Mouse (Mus musculus): ENCODE measurements around the gene Prpf19.

Prpf19 gene

DNA sequence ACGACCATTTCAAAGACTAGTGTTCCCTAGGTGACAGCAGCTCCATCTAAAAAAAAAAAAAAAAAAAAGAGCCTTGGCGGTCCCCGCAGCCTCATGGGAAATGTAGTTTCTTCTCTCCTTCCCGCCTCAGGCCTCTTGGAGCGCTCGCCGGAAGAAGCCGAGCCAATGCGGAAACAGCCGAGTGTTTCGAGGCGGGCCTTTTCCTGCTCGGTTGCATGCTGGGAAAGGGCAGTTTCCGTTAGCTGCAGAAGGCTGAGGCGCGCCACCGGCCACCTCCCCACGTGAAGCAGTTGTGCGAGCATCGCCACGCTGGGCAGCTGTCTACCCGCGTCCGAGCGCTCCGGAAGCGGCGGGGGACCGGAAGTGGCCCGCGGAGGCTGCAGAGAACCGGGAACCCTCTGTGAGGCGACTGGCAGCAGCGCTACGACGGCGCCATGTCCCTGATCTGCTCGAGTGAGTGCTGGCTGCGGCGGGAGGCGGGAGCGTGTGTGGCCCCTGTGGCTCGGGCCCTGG, at the start of gene Prpf19:
Gene Prpf19 (plus strand): TSS at position 216 of the 513 bp plus-strand sequence.
- peak; percentile 96 for DNase-seq (ENCODE audit: low spot score in 2 of 2)

DNA sequence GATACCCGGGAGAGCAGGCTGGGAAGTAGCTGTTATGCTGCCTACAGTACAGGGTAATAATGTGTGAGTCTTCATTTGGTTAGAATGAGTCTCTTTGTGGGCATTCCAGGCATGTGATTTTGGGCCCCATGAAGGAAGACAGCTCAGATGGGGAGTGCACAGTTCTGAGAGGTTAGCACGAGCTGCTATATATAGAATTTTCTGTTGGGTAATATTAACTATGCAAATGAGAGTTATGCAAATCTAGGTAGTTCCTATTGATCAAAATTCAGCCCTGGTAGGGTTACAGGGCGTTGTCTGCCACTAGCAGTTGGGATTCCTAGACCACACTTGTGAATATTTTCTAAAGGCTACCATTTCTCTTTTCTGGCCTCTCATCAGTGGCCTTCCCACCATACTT, 49.6 kb upstream of the Prpf19 start:
- DNase-seq (ENCODE audit: low spot score in 2 of 2): no peak

DNA sequence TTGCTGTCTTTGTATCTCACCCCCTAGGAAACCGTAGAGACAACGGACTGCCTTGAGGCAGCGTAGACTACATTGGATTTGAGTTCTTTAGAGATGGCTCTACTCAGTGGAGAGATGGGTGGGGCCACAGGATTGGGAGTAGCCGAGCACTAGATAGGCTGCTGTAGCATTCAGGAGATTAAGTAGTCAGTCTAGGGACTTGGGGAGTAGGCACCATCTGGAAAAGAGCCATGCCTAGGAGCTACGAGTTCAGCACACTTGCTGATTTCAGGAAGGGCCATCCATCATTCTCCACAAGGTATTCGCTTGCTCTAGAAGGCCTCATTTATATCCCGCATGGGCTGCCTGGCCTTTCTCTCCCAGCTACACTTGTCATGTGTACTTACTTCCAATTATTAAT, 48.9 kb upstream of the Prpf19 start:
- DNase-seq (ENCODE audit: low spot score in 2 of 2): no peak

DNA sequence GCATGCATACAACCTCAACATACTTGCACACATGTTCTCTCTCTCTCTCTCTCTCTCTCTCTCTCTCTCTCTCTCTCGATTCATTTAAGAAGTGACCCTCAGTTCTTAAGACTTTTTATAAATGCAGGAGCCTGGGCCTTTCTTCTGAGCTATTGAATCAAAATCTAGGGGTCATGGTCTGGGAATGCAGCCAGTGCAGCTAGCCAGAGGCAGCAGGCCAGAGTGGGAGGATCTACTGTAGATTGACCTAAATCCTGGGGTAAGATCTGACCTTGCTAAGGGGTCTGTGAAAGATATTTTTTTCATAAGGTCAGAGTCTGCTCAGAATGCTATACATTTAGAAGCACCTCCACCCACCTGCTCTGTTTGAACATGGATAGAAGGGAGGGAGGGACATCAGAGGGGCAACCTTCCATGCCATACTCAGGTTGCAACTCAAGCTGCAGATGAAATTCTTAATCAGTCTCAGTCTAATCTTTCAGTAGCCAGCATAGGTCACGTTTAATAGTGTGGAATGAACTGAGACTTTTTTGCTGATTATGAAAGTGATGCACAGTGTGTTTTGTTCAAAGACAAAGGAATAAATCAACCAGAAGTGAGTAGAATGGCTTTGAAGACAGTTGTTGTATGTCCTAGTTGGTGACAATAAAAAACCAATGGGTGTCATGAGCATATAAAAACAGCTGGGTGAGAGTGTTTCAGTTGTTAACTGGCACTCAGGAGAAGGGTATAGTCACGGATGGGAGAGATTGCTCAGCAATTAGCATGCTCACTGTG, 47.5 kb upstream of the Prpf19 start:
- DNase-seq (ENCODE audit: low spot score in 2 of 2): no peak

DNA sequence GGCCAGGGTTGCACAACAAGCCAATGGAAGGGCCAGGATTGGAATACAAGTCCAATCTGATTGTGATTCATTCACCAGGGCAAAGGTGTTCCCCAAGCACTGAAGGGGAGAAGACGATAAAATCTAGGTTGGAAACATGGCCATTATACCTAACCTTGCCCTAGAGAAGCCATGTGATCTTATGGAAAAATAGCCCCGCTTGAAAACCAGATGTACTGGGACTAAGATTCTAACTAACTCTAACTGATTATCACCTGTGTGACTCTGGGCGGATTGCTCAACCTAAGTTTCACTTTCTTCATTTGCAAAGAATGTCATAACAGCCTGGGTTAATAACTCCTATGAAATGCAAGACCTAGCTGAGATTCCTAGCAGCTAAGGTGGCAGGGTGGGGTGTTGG, 39.6 kb upstream of the Prpf19 start:
- no peak for DNase-seq (ENCODE audit: low spot score in 2 of 2)

DNA sequence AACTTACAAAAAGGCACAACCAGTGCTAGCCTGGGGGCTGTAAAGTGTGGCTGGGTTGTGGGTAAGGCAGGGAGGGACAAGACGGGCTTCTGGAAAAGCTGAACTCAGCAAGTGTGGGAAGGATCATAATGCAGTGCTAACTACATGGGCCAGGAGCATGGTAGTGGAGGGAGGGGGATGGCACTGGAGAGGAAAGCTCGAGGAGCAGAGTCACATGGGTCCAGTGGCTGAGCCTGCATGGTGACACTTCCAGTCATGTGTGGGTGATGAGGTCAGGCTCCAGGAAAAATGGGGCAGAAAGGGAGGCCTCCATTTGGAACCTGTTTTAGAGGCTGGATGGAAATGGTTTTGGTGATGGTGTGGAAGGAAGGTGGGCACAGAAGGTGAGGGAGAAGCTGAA, 38.5 kb upstream of the Prpf19 start:
- no peak for DNase-seq (ENCODE audit: low spot score in 2 of 2)

DNA sequence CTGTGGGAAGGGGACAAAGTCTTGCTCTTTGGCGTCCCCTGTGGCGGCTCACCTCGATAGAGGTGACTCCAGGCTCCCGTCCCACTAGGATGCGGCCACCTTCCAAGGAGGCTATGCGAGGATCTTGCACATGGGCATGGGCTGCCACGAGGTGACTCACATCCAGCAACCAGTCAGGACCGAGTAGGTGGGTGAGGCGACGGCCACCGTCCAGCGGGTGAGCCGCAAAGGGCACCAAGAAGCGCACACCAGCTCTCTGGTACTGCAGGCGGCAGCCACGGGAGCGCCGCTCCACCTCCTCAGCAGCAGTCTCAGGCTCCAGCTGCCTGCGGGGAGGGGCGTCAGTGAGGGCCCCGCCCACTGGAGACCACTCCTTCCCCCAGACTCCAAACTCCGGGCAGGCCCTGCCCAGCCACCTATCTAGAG, 34.9 kb upstream of the Prpf19 start:
- DNase-seq (ENCODE audit: low spot score in 2 of 2): no peak

DNA sequence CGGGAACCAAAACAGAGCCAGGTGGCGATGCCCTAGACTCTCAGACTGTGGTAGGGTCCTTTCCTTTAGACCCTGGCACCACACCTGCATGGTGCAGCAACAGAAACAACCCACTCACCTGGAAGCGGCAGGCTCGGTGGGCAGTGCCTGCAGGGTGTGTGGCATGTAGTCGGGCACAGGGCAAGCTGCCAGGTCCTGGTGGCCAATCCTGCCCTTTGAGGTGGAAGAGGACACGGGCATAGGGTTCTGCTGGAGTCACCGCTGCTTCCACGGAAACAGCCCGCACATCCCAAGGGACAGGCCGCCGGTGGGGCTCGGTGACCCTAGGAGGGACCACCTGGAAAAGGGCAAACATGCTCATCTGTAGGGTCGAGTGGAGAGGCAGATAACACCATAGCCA, 28.7 kb upstream of the Prpf19 start:
- no peak for DNase-seq (ENCODE audit: low spot score in 2 of 2)

DNA sequence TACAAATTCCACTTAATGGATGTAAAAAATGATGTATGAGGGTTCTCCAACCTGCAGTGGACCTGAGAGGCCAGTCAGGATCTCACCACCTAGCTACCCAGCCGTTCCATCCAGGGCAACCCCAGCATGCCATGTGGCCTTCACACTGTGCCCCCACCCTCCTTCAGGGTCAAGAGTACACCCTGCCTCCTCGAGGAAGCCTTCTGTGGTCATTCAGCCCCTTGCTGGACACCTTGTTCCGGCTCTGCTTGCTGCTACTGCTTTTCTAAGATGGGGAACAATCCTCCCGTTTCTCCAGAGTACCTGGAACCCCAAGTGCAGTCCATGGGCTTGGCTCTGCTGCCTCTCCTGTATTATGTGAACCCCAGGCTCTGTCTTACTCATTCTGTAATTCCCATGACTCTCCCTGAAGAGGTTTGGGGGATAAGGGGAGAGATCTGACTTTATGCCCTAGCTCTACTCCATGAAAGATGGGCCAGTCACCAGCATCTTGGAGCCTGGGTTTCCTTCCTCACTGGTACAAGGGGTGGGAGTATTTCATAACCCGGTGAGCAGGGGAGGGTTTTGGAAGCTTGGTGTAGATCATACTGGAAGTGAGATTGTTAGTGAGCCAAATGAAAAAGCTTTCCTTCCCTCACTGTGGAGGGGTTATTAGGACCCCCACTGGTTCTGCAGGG, 26.9 kb upstream of the Prpf19 start:
- DNase-seq (ENCODE audit: low spot score in 2 of 2): no peak

DNA sequence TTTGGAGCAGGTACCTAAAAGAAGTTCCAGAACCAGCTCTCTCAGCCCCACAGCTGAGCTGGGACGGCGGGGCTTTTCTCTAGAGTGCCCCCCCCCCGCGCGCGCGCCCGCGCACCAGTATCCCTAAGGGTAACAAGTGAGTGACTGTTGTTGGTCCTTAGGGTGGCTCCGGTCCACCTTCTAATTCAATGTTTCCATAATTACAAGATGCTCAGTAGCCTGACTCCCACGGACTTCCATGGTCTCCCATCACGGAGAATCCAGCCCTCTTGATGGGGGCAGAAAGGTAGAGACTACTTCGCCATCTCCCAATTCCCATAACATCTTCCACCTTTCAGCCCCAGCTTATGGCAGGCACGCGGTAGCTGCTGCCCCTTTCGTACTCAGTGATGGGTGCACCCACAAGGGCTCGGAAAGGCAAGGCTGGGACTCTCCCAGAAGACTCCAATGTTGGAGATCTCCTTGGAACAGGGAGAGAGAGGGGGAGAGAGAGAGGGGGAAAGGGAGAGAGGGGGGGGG, 26.3 kb upstream of the Prpf19 start:
- DNase-seq (ENCODE audit: low spot score in 2 of 2): no peak

DNA sequence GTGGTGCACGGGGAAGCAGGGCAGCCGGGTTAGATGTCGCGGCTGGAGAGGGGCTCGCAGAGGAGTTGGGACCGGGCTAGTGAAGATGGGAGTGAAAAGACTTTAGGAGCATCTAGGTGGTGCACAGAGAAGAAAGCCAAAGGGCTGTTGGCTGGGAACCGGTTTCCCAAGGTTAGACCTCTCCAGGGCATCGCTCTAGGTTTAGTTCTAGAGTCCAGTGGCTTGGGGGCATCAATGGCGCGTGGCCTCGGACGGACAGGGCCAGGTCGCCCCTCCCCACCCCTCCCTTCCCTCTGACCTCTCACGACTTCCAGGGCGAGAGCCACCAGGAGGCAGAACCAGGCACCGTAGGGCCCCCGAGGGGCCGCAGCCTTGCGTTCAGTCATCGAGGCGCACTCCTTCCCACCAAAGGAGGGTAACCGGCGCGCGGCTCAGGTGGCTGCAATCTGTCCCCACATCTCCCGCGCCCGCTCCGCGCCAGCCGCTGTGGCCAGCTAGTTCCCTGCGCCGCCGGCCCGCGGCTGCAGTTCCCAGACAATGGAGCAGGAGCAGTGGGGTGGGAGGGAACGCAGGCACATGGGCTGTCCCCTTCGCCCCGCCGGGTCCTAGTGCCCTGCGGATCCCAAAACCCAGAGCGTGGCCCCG, 25.7 kb upstream of the Prpf19 start:
- peak; percentile 65 to 75 for DNase-seq (ENCODE audit: low spot score in 2 of 2)

DNA sequence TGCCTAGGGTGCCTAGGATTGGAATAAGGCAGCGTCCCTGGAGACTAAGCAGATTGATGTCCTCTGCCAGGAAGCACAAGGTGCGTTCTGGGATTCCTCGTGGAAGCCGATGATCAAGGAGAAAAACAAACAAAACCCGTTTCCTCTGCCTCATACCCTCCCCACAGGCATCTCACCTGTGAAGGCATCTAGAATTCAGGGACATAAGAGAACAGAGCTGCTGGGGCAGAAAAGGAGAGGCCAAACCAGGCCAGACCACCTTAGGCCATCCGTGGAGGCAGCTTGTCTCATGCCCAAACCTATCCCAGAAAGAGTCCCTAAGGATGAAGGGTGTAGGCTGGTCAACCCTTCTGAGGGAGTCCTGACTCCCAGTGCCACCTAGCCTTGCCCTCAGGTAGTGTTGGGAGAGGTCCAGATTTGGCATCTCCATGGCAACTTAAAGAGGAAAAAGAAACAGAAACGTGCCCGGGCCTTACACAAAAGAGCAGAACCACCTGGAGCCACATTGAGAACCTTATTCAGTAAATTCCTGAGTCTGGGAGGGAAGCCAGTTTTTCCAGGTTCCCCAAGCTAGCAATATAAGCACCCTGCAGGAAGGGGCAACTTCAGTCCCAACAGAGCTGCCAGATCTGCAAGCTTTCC, 25.0 kb upstream of the Prpf19 start, which contains the start of gene Tmem132a:
Gene Tmem132a (minus strand): TSS at position 55 of the 642 bp plus-strand sequence.
- DNase-seq (ENCODE audit: low spot score in 2 of 2): no peak

DNA sequence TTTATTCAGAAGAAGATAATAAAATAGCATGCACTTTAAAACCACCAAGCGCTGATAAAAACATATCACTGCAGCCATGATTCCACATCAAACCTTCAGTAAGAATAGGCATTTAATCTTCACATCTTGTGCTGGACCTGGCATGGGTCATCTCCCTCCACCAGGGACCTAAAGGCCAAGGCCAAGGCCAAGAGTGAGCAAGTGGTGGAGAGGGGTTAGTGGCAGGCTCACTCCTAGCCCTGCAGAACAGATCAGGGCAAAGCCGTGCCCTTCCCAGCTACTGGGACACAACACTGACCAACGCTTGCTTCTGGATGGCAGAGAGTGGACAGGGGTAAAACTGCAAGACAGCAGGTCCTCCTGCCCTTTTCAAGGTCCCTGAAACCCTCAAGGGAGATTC, 24.4 kb upstream of the Prpf19 start:
- DNase-seq (ENCODE audit: low spot score in 2 of 2): no peak

DNA sequence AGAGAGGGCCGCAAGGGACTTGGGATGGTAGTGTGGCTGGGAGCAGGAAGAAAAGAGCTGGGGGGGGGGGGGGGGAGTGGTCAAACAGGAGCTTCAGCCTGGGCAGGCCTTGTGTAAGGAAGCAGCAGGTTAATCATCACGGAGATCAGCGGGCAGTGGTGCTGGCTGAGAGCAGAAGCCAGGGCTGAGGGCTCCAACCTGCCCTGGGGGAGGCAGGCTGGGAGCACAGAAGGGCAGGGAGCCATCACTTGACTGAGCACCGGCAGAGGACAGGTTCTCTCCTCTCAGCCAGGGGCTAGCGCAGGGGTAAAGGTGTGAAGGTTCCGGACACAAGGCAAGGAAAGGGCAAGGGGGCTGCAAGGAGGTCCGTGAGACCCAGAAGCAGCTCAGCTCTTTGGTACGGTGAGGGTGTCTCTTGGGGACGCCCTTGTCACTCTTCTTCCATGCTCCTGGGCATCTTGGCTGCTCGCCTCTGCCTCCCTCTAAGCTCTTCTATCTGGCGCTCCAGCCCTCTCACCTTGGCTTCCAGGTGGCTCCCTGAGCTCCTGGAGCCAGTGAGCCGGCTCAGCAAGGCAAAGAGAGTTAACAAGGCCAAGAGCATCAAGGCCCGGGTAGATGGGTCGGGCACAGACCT, 23.6 kb upstream of the Prpf19 start:
- peak in 1 of 2 experiments; percentile 26 for DNase-seq (ENCODE audit: low spot score in 2 of 2)

DNA sequence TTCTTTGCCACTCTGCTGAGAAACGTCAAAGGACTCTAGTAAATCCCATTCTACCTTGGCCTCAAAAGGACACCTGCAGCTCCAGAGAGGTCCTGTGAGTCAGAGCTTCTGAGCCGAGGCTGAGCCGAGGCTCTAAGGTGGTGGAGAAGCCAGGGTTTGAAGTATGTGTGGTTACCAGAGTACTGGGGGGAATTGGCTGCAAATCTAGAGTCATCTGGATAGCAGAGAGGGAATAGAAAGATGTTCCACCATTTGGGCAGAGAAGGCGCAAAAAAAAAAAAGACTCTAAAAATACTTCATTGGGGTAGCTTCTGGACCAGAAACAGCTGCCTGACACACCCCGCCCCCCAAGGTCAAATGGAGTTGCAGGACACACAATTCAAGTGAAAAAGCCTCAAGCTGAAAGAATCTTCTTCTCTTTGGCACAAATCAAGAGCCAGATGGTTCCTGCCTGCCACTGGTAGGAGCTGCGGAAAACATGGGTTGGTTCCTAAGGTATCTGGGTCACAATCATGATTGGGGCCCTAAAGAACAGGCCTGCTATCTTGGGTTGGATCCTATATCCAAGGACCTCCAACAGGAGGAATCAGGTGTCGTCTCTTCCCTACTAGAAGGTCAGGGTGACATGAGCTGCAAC, 16.7 kb upstream of the Prpf19 start:
- DNase-seq (ENCODE audit: low spot score in 2 of 2): no peak

DNA sequence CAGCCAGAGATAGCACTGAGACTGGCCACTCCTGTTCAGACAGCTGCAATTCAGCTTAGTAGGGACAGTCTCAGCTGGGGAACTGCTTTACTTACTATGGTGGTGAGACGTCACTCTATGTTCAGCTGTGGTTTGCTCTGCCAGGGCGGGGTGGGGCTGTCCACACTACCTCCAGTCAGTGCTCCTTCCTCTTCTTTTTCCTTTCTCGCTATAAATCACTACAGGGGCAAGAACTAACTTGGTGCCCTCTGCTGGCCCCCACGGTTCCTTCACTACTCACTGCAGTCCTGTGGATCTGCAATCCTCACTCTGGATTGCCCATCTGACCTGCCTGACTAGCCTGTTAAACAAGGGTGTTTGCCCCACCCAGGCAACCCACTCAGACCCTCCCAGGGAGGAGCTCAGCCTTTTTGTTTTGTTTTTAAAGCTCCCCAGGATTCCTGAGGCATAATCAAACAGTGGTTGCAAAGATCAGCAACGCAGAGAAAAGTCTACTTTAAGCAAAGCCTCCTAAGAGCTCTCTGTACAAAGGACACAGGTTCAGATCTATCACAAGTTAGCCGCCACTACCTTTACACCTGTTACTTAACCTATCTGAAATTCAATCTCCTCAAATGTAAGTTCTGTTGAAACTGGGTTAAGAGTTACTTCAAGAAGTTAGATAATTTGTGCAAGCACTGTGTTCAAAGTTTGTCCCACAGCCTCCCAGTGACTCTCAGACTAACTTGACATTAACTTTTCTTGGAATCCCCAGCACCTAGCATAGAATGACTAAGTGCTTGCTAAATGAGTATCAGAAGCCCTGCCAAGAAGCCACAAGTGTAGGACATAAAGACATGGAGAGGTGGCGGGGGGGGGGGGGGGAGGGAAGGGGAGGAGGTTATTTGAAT, 14.7 kb upstream of the Prpf19 start:
- DNase-seq (ENCODE audit: low spot score in 2 of 2): peak; percentile 64 to 73

DNA sequence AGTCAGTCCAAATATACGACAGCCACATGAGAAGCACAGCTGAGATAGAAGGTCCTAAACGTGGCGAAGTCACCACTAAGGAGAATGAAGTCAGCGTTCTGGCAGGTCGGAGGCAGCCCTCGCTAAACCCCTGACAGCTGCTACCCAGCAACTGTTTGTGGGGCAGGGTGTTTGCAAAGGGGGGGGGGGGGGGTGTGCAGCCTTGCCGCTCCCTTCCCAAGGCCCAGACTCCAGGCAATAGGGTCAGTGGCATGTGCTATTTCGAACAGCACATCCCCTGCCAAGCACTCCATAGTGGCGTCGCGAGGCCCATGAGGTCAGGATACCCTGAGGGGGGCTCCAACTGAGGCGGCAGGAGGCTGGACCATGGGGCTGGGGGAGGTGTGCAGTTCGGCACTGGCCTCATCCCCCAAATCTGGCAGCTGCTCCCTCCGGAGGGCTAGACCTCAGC, 14.0 kb upstream of the Prpf19 start:
- peak in 1 of 2 experiments; percentile 10 for DNase-seq (ENCODE audit: low spot score in 2 of 2)

DNA sequence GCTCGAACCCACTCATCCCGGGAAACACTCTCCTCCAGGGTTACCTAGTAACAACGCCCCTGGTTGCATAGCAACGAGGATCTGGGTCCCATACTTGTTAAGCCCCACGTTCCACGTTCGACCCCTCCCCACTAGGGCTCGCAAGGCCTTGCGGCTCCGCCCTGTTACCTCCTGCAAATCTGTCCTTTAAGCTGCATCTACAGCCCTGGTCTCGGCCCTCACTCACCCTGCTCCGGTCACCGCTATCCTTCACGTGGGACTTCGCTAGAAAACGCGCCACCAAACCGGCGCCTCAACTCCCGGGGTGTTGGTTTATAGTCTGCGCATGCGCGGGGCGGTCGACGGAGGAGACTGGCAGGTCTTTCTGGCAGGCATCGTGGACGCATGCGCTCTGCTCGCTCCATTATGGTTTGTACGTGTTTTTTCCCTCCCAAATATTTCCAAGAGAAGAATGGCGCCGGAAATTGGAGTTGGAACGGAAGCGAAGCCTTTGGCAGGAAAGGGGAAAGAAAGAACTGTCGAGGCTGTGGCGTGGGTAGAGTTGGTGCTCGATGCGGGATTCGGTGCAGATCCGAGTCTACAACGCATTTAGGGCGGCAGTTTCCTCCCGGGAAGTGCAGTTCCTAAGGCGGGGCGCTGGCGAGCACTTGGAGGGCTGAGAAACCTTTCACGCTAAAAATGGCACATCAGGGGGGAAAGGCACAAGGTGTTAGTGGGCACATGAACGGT, 13.4 kb upstream of the Prpf19 start, which contains the start of gene Tmem109:
Gene Tmem109 (minus strand): TSS at position 576 of the 729 bp plus-strand sequence.
- peak; percentile 86 to 92 for DNase-seq (ENCODE audit: low spot score in 2 of 2)

DNA sequence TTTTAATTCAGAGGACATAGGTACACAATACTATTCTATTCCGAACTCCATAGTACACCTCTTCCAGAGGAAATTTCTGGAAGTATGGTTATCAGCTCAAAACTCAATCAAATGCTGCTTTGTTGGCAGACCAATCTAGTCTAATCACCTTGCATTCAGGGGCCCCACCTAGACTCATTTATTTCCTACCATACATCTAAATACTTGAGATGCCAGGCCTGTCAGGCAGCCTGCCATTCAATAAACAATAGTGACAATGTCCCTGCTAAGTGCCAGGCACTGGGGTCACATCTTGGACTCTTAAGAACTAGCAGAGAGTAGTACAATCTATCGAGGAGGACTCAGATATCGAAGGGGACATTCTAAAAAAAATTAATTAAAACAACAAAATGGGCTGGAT, 2.8 kb upstream of the Prpf19 start:
- no peak for DNase-seq (ENCODE audit: low spot score in 2 of 2)

Data from urinary bladder, postnatal 36 days (tissue).